Mouse (Mus musculus) spleen, adult 12 weeks (tissue): Measurements from ENCODE around the gene Cyp4f40.
"Not testable (repeated sequence)": the region's sequence is repeated elsewhere in the genome, so short reads cannot be mapped to it uniquely, and the experiment has no call there.

Experiments
- DNase-seq: peaks from one replicate; pipeline ENCODE4 v3.0.0; 2022; ENCODE audit warnings: low spot score

The Cyp4f40 gene

GRCm38 (mm10) chr17:32658712-32659111 lies at the start of gene Cyp4f40:
Gene Cyp4f40, plus strand, starts transcription at chr17:32658900.
- DNase-seq: no peak

GRCm38 (mm10) chr17:32610231-32610630 lies 48.5 kb upstream of the Cyp4f40 start:
- DNase-seq: not testable (repeated sequence)

GRCm38 (mm10) chr17:32610896-32611295 lies 47.8 kb upstream of the Cyp4f40 start:
- DNase-seq: no peak

- DNase-seq: no peak
These were observed 46.3 kb upstream of the Cyp4f40 start for GRCm38 (mm10) chr17:32612417-32612816.

GRCm38 (mm10) chr17:32617252-32617651 lies 41.4 kb upstream of the Cyp4f40 start:
- no peak for DNase-seq

- DNase-seq: not testable (repeated sequence)
These were observed 37.7 kb upstream of the Cyp4f40 start, which contains the start of gene Cyp4f37 for GRCm38 (mm10) chr17:32621018-32621417. Gene Cyp4f37, plus strand, starts transcription at chr17:32621309.

GRCm38 (mm10) chr17:32629726-32630125 lies 29.0 kb upstream of the Cyp4f40 start:
- DNase-seq: not testable (repeated sequence)

GRCm38 (mm10) chr17:32631936-32632335 lies 26.8 kb upstream of the Cyp4f40 start:
- DNase-seq: no peak

- not testable (repeated sequence) for DNase-seq
These were observed 24.3 kb upstream of the Cyp4f40 start for GRCm38 (mm10) chr17:32634242-32634971.

GRCm38 (mm10) chr17:32634972-32635314 lies 23.8 kb upstream of the Cyp4f40 start:
- DNase-seq: peak; percentile 59

GRCm38 (mm10) chr17:32636341-32636740 lies 22.4 kb upstream of the Cyp4f40 start:
- no peak for DNase-seq

- DNase-seq: no peak
These were observed 21.5 kb upstream of the Cyp4f40 start for GRCm38 (mm10) chr17:32637151-32637550.

- no peak for DNase-seq
These were observed 12.1 kb upstream of the Cyp4f40 start for GRCm38 (mm10) chr17:32646631-32647030.

GRCm38 (mm10) chr17:32653860-32654259 lies 4.8 kb upstream of the Cyp4f40 start:
- DNase-seq: no peak

GRCm38 (mm10) chr17:32657041-32657440 lies 1.7 kb upstream of the Cyp4f40 start:
- DNase-seq: no peak

- DNase-seq: no peak
These were observed 454 bp upstream of the Cyp4f40 start for GRCm38 (mm10) chr17:32658246-32658645.

GRCm38 (mm10) chr17:32673976-32674375 lies 15.3 kb downstream of the Cyp4f40 start:
- no peak for DNase-seq

- no peak for DNase-seq
These were observed 17.4 kb downstream of the Cyp4f40 start for GRCm38 (mm10) chr17:32676040-32676635.

GRCm38 (mm10) chr17:32680404-32680803 lies 21.7 kb downstream of the Cyp4f40 start:
- DNase-seq: no peak

GRCm38 (mm10) chr17:32685048-32685750 lies 26.5 kb downstream of the Cyp4f40 start, which contains the start of gene Cyp4f15:
Gene Cyp4f15, plus strand, starts transcription at chr17:32685627.
- DNase-seq: no peak

GRCm38 (mm10) chr17:32686722-32687121 lies 28.0 kb downstream of the Cyp4f40 start:
- no peak for DNase-seq

GRCm38 (mm10) chr17:32690959-32691358 lies 32.3 kb downstream of the Cyp4f40 start:
- no peak for DNase-seq

GRCm38 (mm10) chr17:32702826-32703225 lies 44.1 kb downstream of the Cyp4f40 start:
- DNase-seq: no peak
